Mouse (Mus musculus) midbrain, postnatal 0 days (tissue): Measurements from ENCODE around the gene Tnfaip2. TPM values are rescaled to one million over a fixed set of nuclear protein-coding genes. Genes with fewer than 3 reads are reported as not detected.

Experiments
- ATAC-seq: fragments of 200-750 bp; cut with Nextera tagmentation; 2 replicates; pipeline ENCODE4 v1.8.0; 2017; ENCODE audit warnings: moderate number of reproducible peaks, mild to moderate bottlenecking, moderate TSS enrichment, moderate library complexity; ENCODE audit not compliant: low FRiP score
- DNase-seq: peaks from one replicate; pipeline ENCODE4 v3.0.0-alpha.2; 2015; ENCODE audit warnings: low spot score
- H3K27ac ChIP-seq: fragments of 300-500 bp; sonication (generic); 2 replicates; pipeline ENCODE4 v1.5.1; 2014; ENCODE audit warnings: low read depth, mild to moderate bottlenecking, low read length, mixed read lengths
- H3K27me3 ChIP-seq: fragments of 300-500 bp; sonication (generic); 2 replicates; pipeline ENCODE4 v1.6.1; 2014; ENCODE audit warnings: low read length, control low read depth, mixed read lengths; ENCODE audit not compliant: insufficient read depth
- H3K36me3 ChIP-seq: fragments of 300-500 bp; sonication (generic); 2 replicates; pipeline ENCODE4 v1.6.1; 2014; ENCODE audit warnings: low read length, control low read depth, mixed read lengths; ENCODE audit not compliant: insufficient read depth
- H3K4me1 ChIP-seq: fragments of 300-500 bp; sonication (generic); 2 replicates; pipeline ENCODE4 v1.6.1; 2014; ENCODE audit warnings: mild to moderate bottlenecking, control low read depth, antibody characterized with exemption, low read length, mixed read lengths; ENCODE audit not compliant: insufficient read depth
- H3K4me2 ChIP-seq: fragments of 300-500 bp; sonication (generic); 2 replicates; pipeline ENCODE4 v1.6.1; 2014; ENCODE audit warnings: low read depth, mild to moderate bottlenecking, low read length, mixed read lengths; ENCODE audit not compliant: poor library complexity, severe bottlenecking
- H3K4me3 ChIP-seq: fragments of 300-500 bp; sonication (generic); 2 replicates; pipeline ENCODE4 v1.5.1; 2014; ENCODE audit warnings: low read depth, mild to moderate bottlenecking, low read length, moderate library complexity
- H3K9ac ChIP-seq: fragments of 300-500 bp; sonication (generic); replicated peaks from 2 replicates; pipeline ENCODE4 v1.6.1; 2014; ENCODE audit warnings: mild to moderate bottlenecking, low read length, moderate library complexity, mixed read lengths; ENCODE audit not compliant: poor library complexity, severe bottlenecking
- H3K9me3 ChIP-seq: fragments of 300-500 bp; sonication (generic); 2 replicates; pipeline ENCODE4 v1.6.1; 2016; ENCODE audit warnings: low read length, control low read depth
- CTCF ChIP-seq: IDR thresholded peaks from 2 replicates; pipeline ENCODE4 v1.5.1; 2016; ENCODE audit warnings: antibody characterized with exemption, mild to moderate bottlenecking
- WGBS: fragments of 180-500 bp; shearing (Covaris S2); extraction: QIAGEN DNeasy Blood & Tissue Kit; methylation state at CpG from one replicate; pipeline ENCODE4 v1.1.7; 2014; 5-methylcytosine and 5-hydroxymethylcytosine counted together
- polyA plus RNA-seq: library from polyadenylated mRNA; unstranded; fragments of >200 nt; fragmentation: Nextera tagmentation; extraction: Ambion mirVana; gene quantifications from 2 replicates; pipeline ENCODE4 v1.2.1, GENCODE M21; 2015
- total RNA-seq: library from RNA; depleted of rRNA; stranded (reverse); fragments of >200 nt; gene quantifications from 2 replicates; pipeline ENCODE4 v1.2.3, GENCODE M21; 2014

Gene Tnfaip2
- total and polyA plus RNA-seq, 2 experiments from 2014 or later, result 0.38 to 1.5 TPM

DNA sequence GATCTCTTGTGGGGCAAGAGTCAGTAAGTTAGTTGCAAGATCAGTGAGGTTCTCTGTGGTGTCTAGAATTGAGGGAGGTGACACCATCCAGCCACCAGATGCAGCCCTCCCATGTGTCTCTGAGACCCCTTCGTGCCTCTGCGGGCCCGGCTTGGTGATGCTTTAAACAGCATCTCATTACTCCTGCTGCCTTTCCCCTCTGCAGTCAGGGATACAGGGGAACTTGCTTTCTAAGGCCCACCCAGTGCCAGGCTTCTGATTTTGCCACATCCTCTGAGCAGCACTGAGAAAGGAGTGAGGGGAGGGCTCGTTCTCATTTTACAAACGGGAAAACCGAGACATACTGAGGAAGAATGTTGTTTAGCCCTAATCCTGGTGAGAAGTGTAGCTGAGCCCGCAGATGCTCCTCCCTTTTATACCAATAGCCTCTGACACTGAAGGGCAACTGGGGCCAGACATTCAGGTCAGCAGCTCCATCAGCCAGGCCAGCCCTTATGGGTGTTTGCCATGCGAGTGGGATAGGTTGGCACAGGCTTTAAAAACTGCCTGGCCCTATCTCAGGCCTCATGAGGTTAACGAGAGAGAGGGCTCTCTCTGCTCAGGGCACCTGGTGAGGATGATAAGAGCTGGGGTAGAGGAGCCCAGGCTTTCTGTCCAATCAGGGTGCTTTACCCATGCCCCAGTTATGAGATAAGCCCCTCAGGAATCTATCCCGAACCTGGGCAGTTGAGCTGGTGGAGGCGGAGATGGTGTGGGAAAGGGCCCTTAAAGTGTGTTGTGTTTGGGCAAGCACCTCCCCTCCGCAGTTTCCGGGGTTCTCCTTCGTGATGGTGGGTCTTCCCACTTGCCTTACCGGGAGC, 972 bp downstream of the Tnfaip2 start:
- Histone ChIP-seq H3K27me3 (peaks cover 69% of the 10 kb centered on the region), H3K4me2 (no peak overlapping the region), H3K9me3 (no peaks in the 10 kb centered on the region), H3K36me3 (no peaks in the 10 kb centered on the region), H3K4me3 (peak overlapping the region; percentile 36; the same call in 1 of the 2 replicates), H3K9ac (no peak overlapping the region), H3K4me1 (0 out of 2 replicates have a peak, but pooled peaks cover 3% of the 10 kb centered on the region), H3K27ac (no peak overlapping the region)
- ATAC-seq, result no peak
- 24% methylated on average over 15 of the region's 15 CpGs for WGBS
- DNase-seq, result no peak
- no peak for TF ChIP-seq CTCF

DNA sequence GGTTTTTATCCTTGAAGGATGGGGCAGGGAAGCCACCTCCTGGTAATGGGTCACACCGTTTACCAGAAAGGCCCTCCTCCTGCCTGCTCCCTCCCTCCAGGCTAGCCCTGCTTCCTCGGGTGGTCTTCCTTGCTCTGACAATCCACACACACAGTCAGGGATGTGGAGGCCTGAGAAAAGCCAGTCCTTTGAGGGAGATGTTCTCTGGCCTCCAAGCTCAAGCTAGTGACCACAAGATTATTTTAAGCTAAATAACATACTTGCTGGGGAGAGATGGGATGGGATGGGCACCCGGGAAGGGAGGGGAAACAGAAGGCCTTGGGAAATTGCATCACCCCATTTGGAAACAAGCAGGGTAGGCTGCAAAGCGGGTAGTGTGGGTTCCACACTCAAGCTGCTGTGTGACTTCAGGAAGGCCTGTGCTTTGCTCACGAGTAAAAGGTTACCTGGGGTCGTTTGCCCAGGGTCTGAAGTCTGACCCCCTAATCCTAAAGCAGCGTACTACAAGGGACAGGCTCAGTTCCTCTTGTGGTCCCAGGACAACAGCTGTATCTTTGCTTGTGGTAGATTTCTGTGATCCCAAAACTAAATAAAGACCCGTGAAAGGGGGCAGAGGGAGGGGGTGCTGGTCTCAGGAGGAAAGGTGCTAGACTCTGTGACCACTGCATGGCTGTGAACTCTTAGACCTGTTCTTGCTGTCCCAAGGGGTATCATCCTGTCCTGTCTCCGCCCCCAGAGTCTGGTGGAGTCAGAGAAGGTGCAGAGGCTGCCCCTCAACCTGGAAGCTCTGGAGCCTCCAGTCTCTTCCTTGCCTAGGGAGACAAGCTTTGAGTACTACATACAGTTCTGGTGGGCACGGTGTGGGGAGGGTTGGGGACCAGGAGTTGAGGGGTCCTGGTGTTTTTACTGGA, 1.9 kb downstream of the Tnfaip2 start:
- DNase-seq (no peak), ATAC-seq (no peak)
- H3K4me1 ChIP-seq, result 0 out of 2 replicates have a peak, but pooled peaks cover 3% of the 10 kb centered on the region
- 31% methylated on average over 10 of the region's 10 CpGs for whole genome bisulfite sequencing
- no peak overlapping the region for H3K4me3 ChIP-seq
- no peak overlapping the region for H3K4me2 ChIP-seq
- H3K27ac ChIP-seq, result no peak overlapping the region
- TF ChIP-seq CTCF, result no peak
- no peaks in the 10 kb centered on the region for H3K9me3 ChIP-seq
- peaks cover 77% of the 10 kb centered on the region for H3K27me3 ChIP-seq
- no peak overlapping the region for H3K9ac ChIP-seq
- no peaks in the 10 kb centered on the region for H3K36me3 ChIP-seq

DNA sequence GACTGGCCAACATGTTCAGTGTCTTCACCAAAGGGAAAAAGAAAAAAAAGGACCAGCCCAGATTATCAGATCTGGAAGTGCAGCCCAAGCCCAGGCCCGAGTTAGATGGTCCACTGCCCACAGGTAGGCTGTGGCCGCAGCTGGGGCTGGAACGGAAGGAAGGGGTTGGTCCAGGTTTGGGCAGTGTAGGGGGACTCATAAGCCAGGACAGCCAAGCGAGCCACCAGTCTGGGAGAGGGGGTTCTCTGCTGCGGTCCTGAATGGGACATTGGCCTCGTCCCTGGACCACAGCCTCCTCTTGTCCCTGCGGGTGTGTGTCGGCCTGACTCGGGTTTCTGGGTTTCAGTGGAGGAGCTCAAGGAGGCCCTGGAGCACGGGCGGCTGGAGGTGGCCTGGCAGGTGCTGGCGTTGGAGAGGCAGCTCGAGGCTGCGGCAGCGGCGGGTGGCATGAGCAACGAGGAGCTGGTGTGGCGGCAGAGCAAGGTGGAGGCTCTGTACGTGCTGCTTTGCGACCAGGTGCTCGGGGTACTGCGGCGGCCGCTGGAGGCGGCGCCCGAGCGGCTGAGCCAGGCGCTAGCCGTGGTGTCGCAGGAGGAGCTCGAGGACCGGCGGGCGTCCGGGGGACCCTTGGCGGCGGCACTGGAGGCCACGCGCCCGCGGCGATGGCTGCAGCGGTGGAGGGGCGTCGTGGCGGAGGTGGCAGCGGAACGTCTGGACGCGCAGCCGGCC, 3.1 kb downstream of the Tnfaip2 start:
- H3K36me3 ChIP-seq, result no peaks in the 10 kb centered on the region
- WGBS, result 9% methylated on average over 37 of the region's 52 CpGs
- ATAC-seq (no peak), DNase-seq (no peak)
- peaks cover 89% of the 10 kb centered on the region for H3K27me3 ChIP-seq
- H3K9me3 ChIP-seq, result no peaks in the 10 kb centered on the region
- no peak overlapping the region for H3K27ac ChIP-seq
- H3K4me3 ChIP-seq, result peak overlapping the region; percentile 21
- H3K4me1 ChIP-seq, result 0 out of 2 replicates have a peak, but pooled peaks cover 3% of the 10 kb centered on the region
- H3K9ac ChIP-seq, result no peak overlapping the region
- H3K4me2 ChIP-seq, result peak overlapping the region; percentile 47
- TF ChIP-seq CTCF, result no peak

DNA sequence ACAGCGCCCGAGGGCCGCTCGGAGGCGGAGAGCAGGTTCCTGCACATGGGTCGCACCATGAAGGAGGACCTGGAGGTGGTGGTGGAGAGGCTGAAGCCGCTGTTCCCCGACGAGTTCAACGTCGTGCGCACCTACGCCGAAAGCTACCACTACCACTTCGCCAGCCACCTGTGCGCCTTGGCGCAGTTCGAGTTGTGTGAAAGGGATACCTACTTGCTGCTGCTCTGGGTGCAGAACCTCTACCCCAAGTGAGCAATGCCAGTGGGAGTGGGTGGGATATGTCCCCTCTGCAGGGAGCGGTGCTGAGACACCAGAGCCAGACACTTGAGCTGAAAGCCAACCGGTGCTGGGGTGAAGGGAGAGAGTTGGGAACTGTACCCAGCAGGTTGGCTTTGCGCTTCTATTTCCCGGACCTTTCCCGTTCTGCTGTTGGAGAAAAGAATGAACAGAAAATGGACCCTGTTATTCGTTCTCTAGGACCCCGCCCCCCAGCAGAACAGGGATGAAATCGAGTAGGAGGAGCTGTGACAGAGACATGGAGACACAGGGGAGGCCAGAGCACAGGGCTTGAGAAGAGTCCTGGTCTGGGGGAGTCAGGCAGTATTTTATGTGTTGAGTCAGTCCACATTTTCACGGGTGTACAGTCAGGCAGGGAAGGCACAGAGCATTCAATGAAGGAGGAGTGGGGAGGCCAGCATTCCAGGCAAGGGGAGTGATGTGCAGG, 3.8 kb downstream of the Tnfaip2 start:
- H3K9me3 ChIP-seq, result no peaks in the 10 kb centered on the region
- WGBS, result 6% methylated on average over 27 of the region's 27 CpGs
- H3K4me1 ChIP-seq, result 0 out of 2 replicates have a peak, but pooled peaks cover 3% of the 10 kb centered on the region
- H3K27me3 ChIP-seq, result peaks cover 91% of the 10 kb centered on the region
- H3K27ac ChIP-seq, result no peak overlapping the region
- H3K4me2 ChIP-seq, result peak overlapping the region; percentile 47
- no peak for TF ChIP-seq CTCF
- no peaks in the 10 kb centered on the region for H3K36me3 ChIP-seq
- no peak overlapping the region for H3K9ac ChIP-seq
- ATAC-seq (no peak), DNase-seq (no peak)
- H3K4me3 ChIP-seq, result peak overlapping the region; percentile 21

DNA sequence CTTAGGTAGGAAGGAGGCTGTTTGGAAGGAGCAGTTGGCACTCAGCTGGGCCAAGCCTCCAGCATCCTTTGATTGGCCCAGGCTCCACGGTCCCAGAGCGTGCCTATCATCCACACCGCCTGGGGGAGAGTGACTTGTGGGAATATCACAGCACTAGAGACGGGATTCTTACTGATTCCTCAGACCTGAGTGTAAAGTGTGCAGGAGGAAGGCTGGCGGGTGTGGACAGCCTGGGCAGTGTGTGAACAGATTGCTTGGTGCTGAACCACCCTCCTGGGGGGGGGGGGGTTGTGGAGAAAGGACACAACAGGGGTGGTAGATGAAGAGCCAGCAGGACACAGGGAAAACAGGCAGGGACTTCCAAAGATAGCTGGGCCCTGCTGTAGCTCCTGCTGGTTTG, 4.5 kb downstream of the Tnfaip2 start:
- Histone ChIP-seq H3K27ac (no peak overlapping the region), H3K27me3 (peaks cover 93% of the 10 kb centered on the region), H3K4me1 (0 out of 2 replicates have a peak, but pooled peaks cover 3% of the 10 kb centered on the region), H3K9ac (no peak overlapping the region), H3K36me3 (no peaks in the 10 kb centered on the region), H3K4me2 (no peak overlapping the region), H3K9me3 (no peaks in the 10 kb centered on the region), H3K4me3 (no peak overlapping the region)
- 23% methylated on average over 5 of the region's 5 CpGs for WGBS
- DNase-seq (no peak), ATAC-seq (no peak)
- no peak for TF ChIP-seq CTCF
